Mouse (Mus musculus) hindbrain, embryonic 12.5 days (tissue): ENCODE measurements around the gene Higd1b. TPM values are rescaled to one million over a fixed set of nuclear protein-coding genes. Genes with fewer than 3 reads are reported as not detected.
A peak's percentile ranks its signal among the peaks of the same experiment; 100 is the strongest.

Source experiments
- ATAC-seq: fragments of 200-750 bp; cut with Nextera tagmentation; 2 replicates; pipeline ENCODE4 v1.8.0; 2017; ENCODE audit warnings: moderate TSS enrichment; ENCODE audit not compliant: low FRiP score
- H3K27ac ChIP-seq: fragments of 300-500 bp; sonication (generic); 2 replicates; pipeline ENCODE4 v1.5.1; 2016; ENCODE audit warnings: mild to moderate bottlenecking
- H3K27me3 ChIP-seq: fragments of 300-500 bp; sonication (generic); 2 replicates; pipeline ENCODE4 v1.6.1; 2016; ENCODE audit warnings: mild to moderate bottlenecking
- H3K36me3 ChIP-seq: fragments of 300-500 bp; sonication (generic); 2 replicates; pipeline ENCODE4 v1.6.1; 2016; ENCODE audit warnings: mild to moderate bottlenecking
- H3K4me1 ChIP-seq: fragments of 300-500 bp; sonication (generic); 2 replicates; pipeline ENCODE4 v1.6.1; 2016
- H3K4me2 ChIP-seq: fragments of 300-500 bp; sonication (generic); replicated peaks from 2 replicates; pipeline ENCODE4 v1.6.1; 2016; ENCODE audit warnings: mild to moderate bottlenecking
- H3K4me3 ChIP-seq: fragments of 300-500 bp; sonication (generic); 2 replicates; pipeline ENCODE4 v1.5.1; 2016; ENCODE audit warnings: mild to moderate bottlenecking
- H3K9ac ChIP-seq: fragments of 300-500 bp; sonication (generic); 2 replicates; pipeline ENCODE4 v1.6.1; 2016; ENCODE audit warnings: mild to moderate bottlenecking, moderate library complexity
- H3K9me3 ChIP-seq: fragments of 300-500 bp; sonication (generic); replicated peaks from 2 replicates; pipeline ENCODE4 v1.6.1; 2016; ENCODE audit warnings: mild to moderate bottlenecking
- WGBS: fragments of 180-500 bp; shearing (Covaris S2); methylation state at CpG from one replicate; pipeline ENCODE4 v1.1.7; 2016; 5-methylcytosine and 5-hydroxymethylcytosine counted together
- polyA plus RNA-seq: library from polyadenylated mRNA; unstranded; fragments of >200 nt; fragmentation: Nextera tagmentation; extraction: Ambion mirVana; gene quantifications from 2 replicates; pipeline ENCODE4 v1.2.1, GENCODE M21; 2016

Gene Higd1b
- not detected in 2 replicates for polyA plus RNA-seq

- Histone ChIP-seq H3K9me3 (no peaks in the 10 kb centered on the region), H3K27me3 (no peaks in the 10 kb centered on the region), H3K36me3 (peaks cover 43% of the 10 kb centered on the region), H3K4me2 (no peak within 1 kb of the TSS), H3K9ac (no peak within 1 kb of the TSS), H3K4me1 (0 out of 2 replicates have a peak, but pooled peaks cover 3% of the 10 kb centered on the region), H3K27ac (no peak within 1 kb of the TSS), H3K4me3 (no peak within 1 kb of the TSS)
- 69% methylated on average over 4 of the region's 4 CpGs for WGBS
- ATAC-seq, result no peak
Observed at GRCm38 (mm10) chr11:102835549-102835948, at the start of gene Higd1b. Higd1b (plus strand) TSS chr11:102835849.

GRCm38 (mm10) chr11:102787688-102788177 is 47.9 kb upstream of the Higd1b start:
- WGBS, result 86% methylated on average over 5 of the region's 5 CpGs
- Histone ChIP-seq H3K4me2 (no peak overlapping the region), H3K27me3 (no peaks in the 10 kb centered on the region), H3K4me1 (peaks cover 3% of the 10 kb centered on the region; the same call in 1 of the 2 replicates), H3K4me3 (no peak overlapping the region), H3K36me3 (no peaks in the 10 kb centered on the region), H3K9ac (no peak overlapping the region), H3K27ac (no peak overlapping the region), H3K9me3 (no peaks in the 10 kb centered on the region)
- no peak for ATAC-seq

- Histone ChIP-seq H3K4me3 (no peak overlapping the region), H3K4me2 (no peak overlapping the region), H3K27me3 (no peaks in the 10 kb centered on the region), H3K9ac (no peak overlapping the region), H3K9me3 (no peaks in the 10 kb centered on the region), H3K27ac (no peak overlapping the region), H3K36me3 (0 out of 2 replicates have a peak, but pooled peaks cover 5% of the 10 kb centered on the region), H3K4me1 (peaks cover 3% of the 10 kb centered on the region; the same call in 1 of the 2 replicates)
- 60% methylated on average over 14 of the region's 14 CpGs for WGBS
- no peak for ATAC-seq
Observed at GRCm38 (mm10) chr11:102791682-102792445, 43.8 kb upstream of the Higd1b start.

- no peak for ATAC-seq
- 72% methylated on average over 8 of the region's 8 CpGs for WGBS
Observed at GRCm38 (mm10) chr11:102794157-102794556, 41.5 kb upstream of the Higd1b start.

GRCm38 (mm10) chr11:102803453-102803852 is 32.2 kb upstream of the Higd1b start:
- 88% methylated on average over 5 of the region's 5 CpGs for WGBS
- no peak for ATAC-seq
- Histone ChIP-seq H3K27me3 (no peaks in the 10 kb centered on the region), H3K27ac (no peak overlapping the region), H3K4me2 (no peak overlapping the region), H3K36me3 (peaks cover 43% of the 10 kb centered on the region), H3K9me3 (peaks cover 4% of the 10 kb centered on the region; the same call in 1 of the 2 replicates), H3K9ac (no peak overlapping the region), H3K4me3 (no peak overlapping the region), H3K4me1 (no peaks in the 10 kb centered on the region)

More at GRCm38 (mm10) chr11:102794157-102794556, 41.5 kb upstream of the Higd1b start:
- H3K4me2 ChIP-seq, result no peak overlapping the region
- H3K4me3 ChIP-seq, result no peak overlapping the region
- H3K9ac ChIP-seq, result no peak overlapping the region
- no peaks in the 10 kb centered on the region for H3K27me3 ChIP-seq
- peaks cover 3% of the 10 kb centered on the region; the same call in 1 of the 2 replicates for H3K4me1 ChIP-seq
- H3K27ac ChIP-seq, result no peak overlapping the region
- peaks cover 15% of the 10 kb centered on the region for H3K36me3 ChIP-seq
- no peaks in the 10 kb centered on the region for H3K9me3 ChIP-seq

- 81% methylated on average over 5 of the region's 5 CpGs for WGBS
- Histone ChIP-seq H3K27ac (no peak overlapping the region), H3K4me2 (no peak overlapping the region), H3K9me3 (peaks cover 4% of the 10 kb centered on the region; the same call in 1 of the 2 replicates), H3K4me3 (no peak overlapping the region), H3K36me3 (peaks cover 11% of the 10 kb centered on the region), H3K4me1 (0 out of 2 replicates have a peak, but pooled peaks cover 2% of the 10 kb centered on the region), H3K9ac (no peak overlapping the region), H3K27me3 (no peaks in the 10 kb centered on the region)
- no peak for ATAC-seq
Observed at GRCm38 (mm10) chr11:102808246-102808645, 27.4 kb upstream of the Higd1b start.

GRCm38 (mm10) chr11:102810721-102811485 is 24.7 kb upstream of the Higd1b start:
- H3K4me2 ChIP-seq, result no peak overlapping the region
- H3K27ac ChIP-seq, result no peak overlapping the region
- 0 out of 2 replicates have a peak, but pooled peaks cover 3% of the 10 kb centered on the region for H3K36me3 ChIP-seq
- H3K9me3 ChIP-seq, result no peaks in the 10 kb centered on the region
- H3K27me3 ChIP-seq, result no peaks in the 10 kb centered on the region
- H3K4me3 ChIP-seq, result no peak overlapping the region
- no peak overlapping the region for H3K9ac ChIP-seq
- ATAC-seq, result no peak
- peaks cover 9% of the 10 kb centered on the region for H3K4me1 ChIP-seq
- WGBS, result 62% methylated on average over 4 of the region's 4 CpGs

GRCm38 (mm10) chr11:102814881-102815280 is 20.8 kb upstream of the Higd1b start:
- H3K27me3 ChIP-seq, result no peaks in the 10 kb centered on the region
- no peaks in the 10 kb centered on the region for H3K9me3 ChIP-seq
- no peak overlapping the region for H3K27ac ChIP-seq
- no peak overlapping the region for H3K4me2 ChIP-seq
- H3K4me3 ChIP-seq, result no peak overlapping the region
- no peak overlapping the region for H3K9ac ChIP-seq
- H3K36me3 ChIP-seq, result 0 out of 2 replicates have a peak, but pooled peaks cover 3% of the 10 kb centered on the region
- ATAC-seq, result no peak
- H3K4me1 ChIP-seq, result peaks cover 33% of the 10 kb centered on the region

- Histone ChIP-seq H3K27ac (peak overlapping the region; percentile 97), H3K27me3 (peaks cover 10% of the 10 kb centered on the region), H3K4me1 (peaks cover 32% of the 10 kb centered on the region), H3K4me2 (peak overlapping the region; percentile 85), H3K36me3 (no peaks in the 10 kb centered on the region), H3K9me3 (no peaks in the 10 kb centered on the region), H3K9ac (peak overlapping the region; percentile 98), H3K4me3 (peak overlapping the region; percentile 95)
- peak; percentile 57 for ATAC-seq
- WGBS, result under 1% methylated on average over 62 of the region's 92 CpGs
Observed at GRCm38 (mm10) chr11:102818121-102819020, 17.3 kb upstream of the Higd1b start.

GRCm38 (mm10) chr11:102819021-102819782 is 16.4 kb upstream of the Higd1b start, which contains the start of gene Gjc1:
Gjc1 (minus strand) TSS chr11:102819700.
- WGBS, result under 1% methylated on average over 21 of the region's 97 CpGs
- H3K27me3 ChIP-seq, result peaks cover 10% of the 10 kb centered on the region
- peak; percentile 84 for ATAC-seq
- H3K36me3 ChIP-seq, result no peaks in the 10 kb centered on the region
- peaks cover 32% of the 10 kb centered on the region for H3K4me1 ChIP-seq
- H3K27ac ChIP-seq, result peak within 1 kb of the TSS; percentile 97
- H3K4me3 ChIP-seq, result peak within 1 kb of the TSS; percentile 95
- H3K4me2 ChIP-seq, result peak within 1 kb of the TSS; percentile 85
- no peaks in the 10 kb centered on the region for H3K9me3 ChIP-seq
- peak within 1 kb of the TSS; percentile 98 for H3K9ac ChIP-seq
